Mouse (Mus musculus): ENCODE data around the gene Sema3e. TPM values are rescaled to one million over a fixed set of nuclear protein-coding genes. Genes with fewer than 3 reads are reported as not detected.

Gene Sema3e
- 10 to 100 TPM; 12.2 to 13.0 TPM for total RNA-seq (2021)
- long read RNA-seq, experiment 1, full-length matches to known transcripts = 8 of 8 reads
- long read RNA-seq, experiment 1, partial matches to known transcripts = 0 of 8 reads
- long read RNA-seq, experiment 1, other reads (novel, unspliced or antisense) = 0 of 8 reads
- long read RNA-seq, experiment 2, full-length matches to known transcripts = 4 of 4 reads
- long read RNA-seq, experiment 2, partial matches to known transcripts = 0 of 4 reads
- long read RNA-seq, experiment 2, other reads (novel, unspliced or antisense) = 0 of 4 reads

GRCm38 (mm10) chr5:14025205-14026124, at the start of gene Sema3e:
Gene Sema3e (plus strand): TSS chr5:14025276.
- H3K27ac ChIP-seq = peak within 1 kb of the TSS; percentile 40; the same call in 1 of the 2 replicates
- peak within 1 kb of the TSS; percentile 46 for H3K4me3 ChIP-seq
- intact Hi-C loops (cut with DNase I) = loop anchor here (10.0 kb wide), 1 partner anchor 189 kb away; no protein-coding TSS in a partner anchor
- TF ChIP-seq CTCF (IDR thresholded peaks at IDR 0.05) = no peak
- DNase-seq (ENCODE audit: extremely low spot score in 1 of 2, low spot score in 2 of 2) = peak; percentile 28 to 44

- no peak overlapping the region for H3K4me3 ChIP-seq
- H3K27ac ChIP-seq = no peak overlapping the region
- DNase-seq (ENCODE audit: extremely low spot score in 1 of 2, low spot score in 2 of 2) = no peak
- no peak for TF ChIP-seq CTCF (IDR thresholded peaks at IDR 0.05)
- intact Hi-C loops (cut with DNase I) = no loop called here
Measured at GRCm38 (mm10) chr5:13977576-13977975, 47.5 kb upstream of the Sema3e start.

GRCm38 (mm10) chr5:13979156-13979555, 45.9 kb upstream of the Sema3e start:
- no peak for DNase-seq (ENCODE audit: extremely low spot score in 1 of 2, low spot score in 2 of 2)
- intact Hi-C loops (cut with DNase I) = no loop called here
- Histone ChIP-seq H3K4me3 (no peak overlapping the region), H3K27ac (no peak overlapping the region)
- no peak for TF ChIP-seq CTCF (IDR thresholded peaks at IDR 0.05)

- intact Hi-C loops (cut with DNase I) = no loop called here
- H3K27ac ChIP-seq = no peak overlapping the region
- no peak overlapping the region for H3K4me3 ChIP-seq
- TF ChIP-seq CTCF (IDR thresholded peaks at IDR 0.05) = no peak
- DNase-seq (ENCODE audit: extremely low spot score in 1 of 2, low spot score in 2 of 2) = no peak
Measured at GRCm38 (mm10) chr5:13982417-13983054, 42.5 kb upstream of the Sema3e start.

GRCm38 (mm10) chr5:13983608-13984007, 41.5 kb upstream of the Sema3e start:
- no peak overlapping the region for H3K4me3 ChIP-seq
- H3K27ac ChIP-seq = no peak overlapping the region
- intact Hi-C loops (cut with DNase I) = no loop called here
- no peak for DNase-seq (ENCODE audit: extremely low spot score in 1 of 2, low spot score in 2 of 2)
- no peak for TF ChIP-seq CTCF (IDR thresholded peaks at IDR 0.05)

GRCm38 (mm10) chr5:13985669-13986068, 39.4 kb upstream of the Sema3e start:
- H3K4me3 ChIP-seq = no peak overlapping the region
- no peak for DNase-seq (ENCODE audit: extremely low spot score in 1 of 2, low spot score in 2 of 2)
- intact Hi-C loops (cut with DNase I) = no loop called here
- no peak for TF ChIP-seq CTCF (IDR thresholded peaks at IDR 0.05)
- no peak overlapping the region for H3K27ac ChIP-seq

GRCm38 (mm10) chr5:13987123-13987522, 38.0 kb upstream of the Sema3e start:
- H3K4me3 ChIP-seq = no peak overlapping the region
- intact Hi-C loops (cut with DNase I) = no loop called here
- TF ChIP-seq CTCF (IDR thresholded peaks at IDR 0.05) = no peak
- H3K27ac ChIP-seq = no peak overlapping the region
- DNase-seq (ENCODE audit: extremely low spot score in 1 of 2, low spot score in 2 of 2) = no peak

GRCm38 (mm10) chr5:13988023-13988422, 37.1 kb upstream of the Sema3e start:
- no peak overlapping the region for H3K4me3 ChIP-seq
- no peak for TF ChIP-seq CTCF (IDR thresholded peaks at IDR 0.05)
- intact Hi-C loops (cut with DNase I) = no loop called here
- no peak for DNase-seq (ENCODE audit: extremely low spot score in 1 of 2, low spot score in 2 of 2)
- H3K27ac ChIP-seq = no peak overlapping the region

GRCm38 (mm10) chr5:13992734-13993396, 32.2 kb upstream of the Sema3e start:
- Histone ChIP-seq H3K4me3 (no peak overlapping the region), H3K27ac (no peak overlapping the region)
- no peak for TF ChIP-seq CTCF (IDR thresholded peaks at IDR 0.05)
- DNase-seq (ENCODE audit: extremely low spot score in 1 of 2, low spot score in 2 of 2) = no peak
- intact Hi-C loops (cut with DNase I) = no loop called here

- H3K4me3 ChIP-seq = no peak overlapping the region
- no peak for TF ChIP-seq CTCF (IDR thresholded peaks at IDR 0.05)
- H3K27ac ChIP-seq = no peak overlapping the region
- no peak for DNase-seq (ENCODE audit: extremely low spot score in 1 of 2, low spot score in 2 of 2)
- intact Hi-C loops (cut with DNase I) = loop anchor here (10.0 kb wide), 1 partner anchor 186 kb away; no protein-coding TSS in a partner anchor
Measured at GRCm38 (mm10) chr5:14028341-14028740, 3.3 kb downstream of the Sema3e start.

GRCm38 (mm10) chr5:14030796-14031195, 5.7 kb downstream of the Sema3e start:
- H3K4me3 ChIP-seq = no peak overlapping the region
- H3K27ac ChIP-seq = no peak overlapping the region
- no peak for TF ChIP-seq CTCF (IDR thresholded peaks at IDR 0.05)
- intact Hi-C loops (cut with DNase I) = no loop called here
- no peak for DNase-seq (ENCODE audit: extremely low spot score in 1 of 2, low spot score in 2 of 2)

All from left cerebral cortex, adult 2 months (tissue).